Mouse (Mus musculus) adrenal gland, postnatal 14 days (tissue): ENCODE measurements around the gene Rtel1. TPM values are rescaled to one million over a fixed set of nuclear protein-coding genes. Genes with fewer than 3 reads are reported as not detected.

Experiments used
- DNase-seq: peaks from one replicate; pipeline ENCODE4 v3.0.0; 2021; ENCODE audit warnings: mixed read lengths
- total RNA-seq: library from RNA; stranded (reverse); gene quantifications from 2 replicates; pipeline ENCODE4 v1.2.3, GENCODE M21; 2021

Rtel1 gene
- total RNA-seq, 1 experiment from 2014 or later: 37.6 TPM

DNA sequence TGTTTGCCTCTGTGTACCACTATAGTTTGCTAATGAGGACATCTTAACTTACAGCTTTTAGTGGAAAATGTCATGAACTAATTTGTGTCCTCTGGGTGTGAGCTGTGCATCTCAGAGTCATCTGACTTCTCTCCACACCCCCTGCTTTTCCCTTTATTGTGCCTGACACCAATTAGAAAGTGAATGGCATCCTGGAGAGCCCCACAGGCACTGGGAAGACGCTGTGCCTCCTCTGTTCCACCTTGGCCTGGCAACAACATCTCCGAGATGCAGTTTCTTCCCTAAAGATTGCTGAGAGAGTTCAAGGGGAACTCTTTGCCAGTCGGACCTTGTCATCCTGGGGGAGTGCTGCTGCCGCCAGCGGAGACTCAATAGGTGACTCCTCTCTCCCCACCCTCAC is 2.6 kb downstream of the Rtel1 start:
- no peak for DNase-seq

- DNase-seq: peak; percentile 31
Measured at GRCm38 (mm10) chr2:181326098-181326497, 6.6 kb downstream of the Rtel1 start.

DNA sequence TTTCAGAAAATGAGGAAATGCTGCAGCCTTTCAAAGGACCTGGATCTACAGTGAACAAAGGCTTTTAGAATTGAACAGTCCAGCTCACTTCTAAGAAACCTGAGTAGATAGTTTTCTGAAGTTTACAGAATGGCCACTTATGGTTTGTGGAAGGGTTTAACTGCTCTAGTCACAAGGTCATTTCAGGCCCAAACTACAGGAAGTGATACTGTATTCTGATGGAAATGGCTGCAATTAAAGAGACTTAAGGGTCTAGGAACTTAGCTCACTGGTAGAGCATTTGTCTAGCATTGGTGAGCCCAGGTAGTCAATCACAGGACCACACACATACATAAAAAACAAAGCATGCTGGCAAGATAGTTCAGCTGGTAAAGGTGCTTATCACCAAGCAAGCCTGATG is 13.0 kb downstream of the Rtel1 start:
- DNase-seq: no peak

DNA sequence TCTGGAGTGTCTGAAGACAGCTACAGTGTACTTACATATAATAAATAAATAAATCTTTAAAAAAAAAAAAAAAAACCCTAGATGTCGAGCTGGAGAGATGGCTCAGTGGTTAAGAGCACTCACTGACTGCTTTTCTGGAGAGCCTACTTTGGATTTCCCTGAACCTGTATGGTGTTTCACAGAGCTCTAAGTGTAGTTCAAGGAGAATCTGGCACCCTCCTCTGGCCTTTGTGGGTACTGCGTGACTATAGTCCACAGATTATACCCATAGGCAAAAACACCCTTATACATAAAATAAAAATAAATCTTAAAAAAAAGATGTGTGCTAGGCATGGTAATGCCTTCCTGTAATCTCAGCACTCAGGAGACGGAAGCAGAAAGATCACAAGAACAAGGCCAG is 14.5 kb downstream of the Rtel1 start:
- DNase-seq: peak; percentile 69

DNA sequence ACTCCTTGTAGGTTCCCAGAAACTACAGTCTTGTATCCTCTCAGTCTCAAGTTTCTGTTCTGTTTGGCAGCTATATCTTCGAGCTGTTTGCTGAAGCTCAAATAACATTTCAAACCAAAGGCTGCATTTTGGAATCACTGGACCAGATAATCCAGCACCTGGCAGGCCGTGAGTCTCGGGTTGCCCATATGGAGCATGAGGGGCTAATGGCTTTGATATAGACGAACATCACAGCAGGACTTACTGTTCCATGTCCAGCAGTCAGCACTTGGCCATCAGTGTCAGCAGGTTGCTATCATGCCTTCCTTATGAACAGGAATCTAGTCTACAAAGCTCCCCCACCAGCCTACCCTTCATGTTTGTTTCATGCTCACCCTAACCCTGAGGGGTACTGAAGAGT is 20.9 kb downstream of the Rtel1 start:
- no peak for DNase-seq

GRCm38 (mm10) chr2:181342766-181343165 is 23.2 kb downstream of the Rtel1 start:
- DNase-seq: no peak

DNA sequence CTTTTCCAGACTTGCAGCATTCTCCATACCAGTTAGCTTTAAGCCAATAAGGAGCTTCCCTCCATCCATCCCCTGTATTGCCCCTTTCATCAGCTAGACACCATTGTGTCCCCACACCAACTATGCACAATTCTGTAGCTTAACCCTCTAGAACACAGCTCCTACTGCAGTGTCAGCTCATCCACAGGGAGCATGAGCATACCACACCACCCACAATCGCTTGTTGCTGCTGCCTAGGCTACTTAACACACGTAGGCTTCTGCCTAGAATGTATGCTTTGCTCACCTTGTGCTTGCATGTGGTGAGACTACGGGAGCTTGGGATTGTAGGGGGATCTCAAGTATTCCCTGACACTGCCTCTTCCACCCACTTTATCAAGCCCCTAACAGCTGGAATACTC is 37.2 kb downstream of the Rtel1 start:
- DNase-seq: no peak

DNA sequence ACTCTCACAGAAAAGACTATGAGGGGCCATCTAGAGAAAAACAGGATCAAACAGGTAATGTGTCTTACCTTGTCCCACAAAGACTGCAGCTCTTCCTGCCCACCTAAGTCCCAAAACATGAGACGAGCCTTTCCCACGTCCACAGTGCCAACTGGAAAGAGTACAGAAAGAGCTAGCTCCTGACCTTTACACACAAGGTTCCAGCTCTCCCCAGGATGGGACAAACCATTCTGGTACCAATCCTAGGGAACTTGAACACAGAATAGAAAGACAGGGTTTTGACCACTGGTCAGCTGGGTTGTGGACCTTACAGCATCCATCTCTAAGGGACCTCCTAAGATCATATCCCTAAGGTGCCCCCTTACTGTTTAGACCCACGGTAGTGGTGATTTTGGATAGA is 44.4 kb downstream of the Rtel1 start:
- DNase-seq: no peak

- no peak for DNase-seq
Measured at GRCm38 (mm10) chr2:181364487-181364859, 44.9 kb downstream of the Rtel1 start.

DNA sequence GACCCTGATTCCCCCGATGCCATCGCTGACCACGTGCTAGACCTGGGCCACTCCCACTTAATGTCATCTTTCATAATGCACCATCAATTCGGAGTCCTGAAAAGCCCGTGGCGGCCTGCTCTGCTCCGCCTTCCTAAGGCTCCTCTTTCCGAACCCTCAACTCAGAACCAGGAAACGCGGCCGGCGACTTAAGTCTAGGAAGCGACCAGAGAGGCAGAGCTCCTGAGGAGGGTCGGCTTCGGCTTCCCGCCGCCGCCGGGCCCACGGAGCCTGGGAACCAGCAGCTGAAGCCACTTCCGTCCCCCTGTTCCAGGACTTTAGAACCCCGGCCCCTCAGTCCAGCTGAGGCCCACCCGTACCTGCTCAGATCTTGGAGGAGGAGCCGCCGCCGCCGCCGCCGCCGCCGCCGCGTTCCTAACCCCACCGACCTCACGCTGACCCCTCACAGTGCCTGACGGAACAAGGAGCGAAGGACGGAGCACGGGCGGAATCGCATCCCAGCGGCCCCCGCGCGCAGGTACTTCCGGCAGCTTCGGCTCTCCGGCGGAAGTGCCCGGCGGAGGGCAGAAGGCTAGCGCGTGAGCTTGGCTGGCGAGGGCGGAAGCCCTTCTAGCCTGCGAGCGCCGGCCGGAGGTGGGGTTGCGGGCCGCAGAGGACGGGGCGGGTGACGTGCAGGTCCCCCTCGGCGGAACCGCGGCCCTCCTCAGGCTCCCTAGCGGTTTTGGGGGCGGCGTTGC is 45.5 kb downstream of the Rtel1 start, which contains the start of the genes Zgpat and Arfrp1:
TSS of gene Zgpat (plus strand) at position 69 of the 737 bp plus-strand sequence.
TSS of gene Arfrp1 (minus strand) at position 545 of the 737 bp plus-strand sequence.
- DNase-seq: peak; percentile 95

GRCm38 (mm10) chr2:181365655-181366075 is 46.1 kb downstream of the Rtel1 start:
- DNase-seq: peak; percentile 47

DNA sequence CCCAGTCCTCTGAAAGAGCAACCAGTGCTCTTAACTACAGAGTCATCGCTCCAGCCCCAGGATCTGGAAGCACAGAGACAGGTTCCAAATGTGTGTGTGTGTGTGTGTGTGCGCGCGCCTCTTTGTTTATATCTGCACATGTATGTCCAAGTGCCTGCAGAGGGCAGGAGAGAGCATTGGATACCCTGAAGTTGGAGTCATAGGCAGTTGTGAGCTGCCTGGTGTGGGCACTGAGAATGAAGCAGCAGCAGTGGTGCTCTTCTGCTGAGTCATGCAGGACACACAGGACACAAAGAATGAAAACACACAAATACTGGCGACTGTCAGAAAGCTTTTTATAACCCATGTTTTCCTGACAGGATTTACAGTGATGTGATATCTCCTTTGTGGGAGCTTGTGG is 50.5 kb downstream of the Rtel1 start:
- DNase-seq: no peak

DNA sequence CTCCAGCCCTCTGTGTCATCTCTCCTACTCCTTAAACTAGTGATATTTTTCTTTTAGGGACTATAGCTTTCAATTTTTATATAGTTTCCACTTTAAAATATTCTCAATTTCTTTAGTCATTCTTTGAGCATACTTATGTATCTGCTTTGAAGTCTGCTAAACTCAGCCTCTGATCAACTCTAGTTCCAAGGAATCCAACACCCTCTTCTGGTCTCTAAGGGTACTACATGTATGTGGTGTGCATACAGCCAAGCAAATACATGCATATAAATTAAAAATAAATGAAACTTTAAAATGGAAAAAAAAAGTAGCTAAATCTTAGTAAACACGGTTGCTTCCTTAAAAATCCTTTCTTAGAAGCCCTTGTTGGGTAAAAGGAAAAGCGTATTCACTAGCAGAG is 56.2 kb downstream of the Rtel1 start:
- no peak for DNase-seq

DNA sequence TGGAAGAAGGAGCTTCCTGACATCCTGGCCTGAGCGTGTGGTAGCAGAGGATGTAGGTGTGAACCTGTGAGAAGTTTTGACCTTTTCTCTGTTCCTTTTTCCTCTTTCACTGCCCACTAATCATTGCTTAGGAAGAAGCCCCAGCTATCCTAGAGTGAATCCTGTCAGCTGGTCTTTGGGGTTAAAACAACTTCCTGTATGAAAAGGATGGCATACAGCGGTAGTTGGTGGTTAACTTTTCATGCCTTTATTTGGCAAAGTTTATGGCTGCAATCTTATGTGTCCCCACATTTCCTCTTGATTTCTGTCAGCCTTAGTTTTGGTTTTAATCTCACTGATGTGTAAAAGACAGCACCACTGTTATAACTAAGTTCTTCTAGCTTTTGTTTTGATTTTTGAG is 57.7 kb downstream of the Rtel1 start:
- no peak for DNase-seq

GRCm38 (mm10) chr2:181378701-181379100 is 59.2 kb downstream of the Rtel1 start:
- no peak for DNase-seq

- DNase-seq: no peak
Measured at GRCm38 (mm10) chr2:181379778-181380177, 60.2 kb downstream of the Rtel1 start, which contains the start of gene Lime1. TSS of gene Lime1 (plus strand) at chr2:181380078.

DNA sequence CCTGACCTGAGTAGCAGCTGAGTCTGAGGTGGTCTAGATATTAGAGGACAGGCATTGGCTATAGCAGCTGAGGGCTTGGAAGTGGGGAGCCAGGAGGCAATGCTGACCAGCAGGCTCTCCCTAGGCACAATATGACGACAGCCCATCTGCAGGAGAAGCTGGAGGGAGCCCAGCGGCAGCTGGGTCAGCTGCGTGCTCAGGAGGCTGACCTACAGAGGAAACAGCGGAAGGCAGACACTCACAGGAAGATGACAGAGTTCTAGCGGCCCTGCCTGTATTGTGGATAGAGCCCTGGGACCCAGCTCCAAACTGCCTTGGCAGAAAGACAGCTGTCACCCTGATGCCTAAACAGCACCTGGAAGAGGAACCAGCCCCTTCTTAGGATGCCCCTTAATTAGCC is 60.7 kb downstream of the Rtel1 start:
- DNase-seq: no peak

DNA sequence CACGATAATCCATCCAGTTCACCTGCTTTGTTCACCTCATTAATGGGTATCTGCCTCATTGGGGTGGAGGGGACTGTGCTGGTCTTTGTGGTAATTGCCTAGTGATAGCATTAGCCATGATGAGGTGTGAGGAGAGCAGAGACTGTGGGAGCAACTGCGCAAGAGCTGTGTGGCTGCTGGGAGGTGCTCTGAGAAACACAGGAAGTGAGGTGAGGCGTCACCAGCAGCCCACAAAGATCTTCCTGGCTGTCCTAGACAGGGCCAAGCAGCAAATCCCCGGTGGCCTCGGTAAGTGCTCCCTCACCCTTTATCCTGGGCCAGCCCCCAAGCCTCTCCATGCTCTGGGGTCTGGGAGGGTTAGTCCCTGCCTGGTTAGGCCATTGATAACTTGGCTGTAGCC is 61.6 kb downstream of the Rtel1 start:
- DNase-seq: no peak

DNA sequence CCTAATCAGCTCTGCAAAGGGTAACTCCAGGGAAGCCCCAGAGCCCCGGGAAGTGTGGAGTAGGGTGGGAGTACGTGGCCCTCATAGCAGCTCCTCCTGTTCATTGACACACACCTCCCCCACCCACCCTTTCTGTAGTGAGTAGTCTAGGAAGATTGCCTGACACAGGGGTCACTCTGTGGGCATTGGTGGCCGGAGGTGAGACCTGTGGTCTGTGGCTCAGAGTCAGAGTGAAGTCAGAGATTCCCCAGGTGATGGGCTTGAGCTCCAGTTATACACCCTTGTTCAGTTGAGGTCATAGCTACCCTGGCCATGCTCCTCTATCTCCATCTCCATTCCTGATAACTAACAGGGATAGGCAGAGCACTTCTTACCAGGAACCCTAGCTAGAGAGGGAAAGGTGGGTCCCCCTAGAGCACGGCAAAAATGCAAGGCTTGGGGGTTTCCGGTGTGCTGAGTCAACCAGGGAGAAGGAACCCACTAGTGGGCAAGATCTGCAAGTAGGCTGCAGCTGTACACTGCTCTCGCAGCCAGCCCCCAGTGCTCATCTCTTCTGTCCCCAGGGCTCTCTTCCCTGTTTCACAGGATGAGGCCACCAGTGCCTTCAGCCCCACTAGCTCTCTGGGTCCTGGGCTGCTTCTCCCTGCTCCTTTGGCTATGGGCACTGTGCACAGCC is 62.2 kb downstream of the Rtel1 start:
- DNase-seq: no peak

DNA sequence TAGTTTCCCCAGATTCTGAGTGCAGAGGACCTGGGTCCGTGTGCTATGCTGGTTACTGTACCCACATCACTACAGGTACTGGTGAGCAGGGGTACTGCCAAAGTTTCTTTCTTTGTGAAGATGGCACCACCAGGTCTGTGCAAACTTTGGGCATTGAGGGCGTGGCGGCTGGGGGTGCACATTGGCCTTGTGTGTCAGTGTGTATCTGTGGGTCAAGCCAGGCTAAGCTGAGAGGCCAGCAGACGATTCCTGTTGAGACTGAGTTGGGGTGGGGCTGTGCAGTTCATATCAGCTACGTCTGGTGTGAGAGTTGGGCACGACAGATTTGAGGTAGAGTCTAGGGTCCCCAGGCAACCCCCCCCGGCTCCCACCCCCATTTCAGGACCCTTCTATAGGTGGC is 64.9 kb downstream of the Rtel1 start:
- DNase-seq: no peak

DNA sequence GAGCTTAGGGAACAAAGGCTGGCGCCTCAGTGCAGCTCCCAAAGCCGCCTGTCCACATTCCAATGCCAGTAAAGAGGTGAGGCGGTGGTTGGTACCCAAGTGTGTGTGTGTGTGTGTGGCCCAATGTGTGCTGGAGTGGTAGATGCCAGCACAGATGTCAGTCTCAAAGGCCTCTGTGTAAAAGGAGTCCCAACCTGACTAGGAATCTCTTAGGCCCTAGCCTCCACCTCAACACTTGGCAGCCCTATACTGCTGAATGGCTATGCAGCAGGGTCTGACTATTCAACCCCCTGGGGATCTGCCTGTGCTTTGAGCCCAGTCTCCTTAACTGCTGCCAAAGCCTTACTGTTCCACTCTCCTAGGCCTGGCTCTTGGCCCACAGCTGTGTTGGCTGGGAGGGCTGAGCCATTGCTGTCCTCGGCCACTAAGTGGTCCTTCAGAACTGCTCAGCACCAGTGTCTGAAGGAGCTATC is 65.4 kb downstream of the Rtel1 start:
- DNase-seq: peak; percentile 78

DNA sequence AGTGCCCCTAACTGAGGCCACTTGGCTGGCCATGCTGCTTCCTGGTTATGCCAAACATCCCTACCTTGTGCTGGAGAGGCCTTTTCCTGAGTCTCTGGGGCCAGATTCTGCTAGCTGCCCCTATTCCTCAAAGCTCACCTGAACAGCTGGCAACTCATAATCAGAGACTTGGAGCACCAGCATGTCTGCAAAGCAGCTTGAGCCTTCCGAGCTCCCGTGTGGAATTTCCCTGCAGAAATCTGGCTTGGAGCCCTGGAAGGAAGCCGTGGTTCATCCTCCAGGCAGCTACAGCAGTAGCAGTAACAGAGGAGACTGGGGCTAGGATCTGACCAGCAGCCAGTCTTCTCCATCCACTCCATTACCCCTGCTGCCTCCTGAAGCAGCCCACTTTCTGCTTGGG is 66.3 kb downstream of the Rtel1 start:
- DNase-seq: peak; percentile 73

DNA sequence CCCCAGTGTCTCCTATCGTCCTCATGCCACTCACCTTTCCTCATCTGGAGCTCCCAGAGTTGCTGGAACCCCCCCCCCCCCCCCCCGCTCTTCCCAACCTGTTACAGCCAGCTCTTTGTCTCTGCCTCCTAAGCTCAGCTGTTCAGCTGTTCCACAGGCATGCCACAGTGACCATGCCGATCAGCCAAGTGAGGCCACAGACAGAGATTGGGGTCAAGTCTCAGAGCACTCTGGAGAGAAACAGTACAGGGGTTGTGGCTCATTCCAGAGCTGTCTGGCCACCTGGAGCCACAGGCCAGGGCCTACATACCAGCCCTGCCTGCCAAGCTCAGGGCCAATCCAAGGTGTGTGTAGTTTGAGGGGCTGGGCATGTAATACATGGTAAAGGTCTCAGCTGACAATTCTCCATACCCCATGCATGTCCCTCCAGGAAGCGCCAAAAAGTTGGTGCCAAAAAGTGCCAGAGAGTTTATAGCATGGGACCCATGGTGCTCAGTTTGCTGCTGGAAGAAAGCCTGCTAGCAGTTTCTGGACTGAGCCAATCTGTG is 67.2 kb downstream of the Rtel1 start:
- DNase-seq: no peak
